Mouse (Mus musculus) monocyte, adult 2 months (primary cell): ENCODE measurements at regions not wholly inside any gene's neighbourhood (a gene's known extent, or its start where the extent isn't known, plus 50 kb on each side); places are given as distances from the start of the nearest gene placed in this dataset.

Experiments used
- DNase-seq, 2 experiments: peaks; one replicate each; pipeline ENCODE4 v3.0.0; 2022; ENCODE audit warnings: low spot score in 2 of 2, low read depth in 1 of 2

DNA sequence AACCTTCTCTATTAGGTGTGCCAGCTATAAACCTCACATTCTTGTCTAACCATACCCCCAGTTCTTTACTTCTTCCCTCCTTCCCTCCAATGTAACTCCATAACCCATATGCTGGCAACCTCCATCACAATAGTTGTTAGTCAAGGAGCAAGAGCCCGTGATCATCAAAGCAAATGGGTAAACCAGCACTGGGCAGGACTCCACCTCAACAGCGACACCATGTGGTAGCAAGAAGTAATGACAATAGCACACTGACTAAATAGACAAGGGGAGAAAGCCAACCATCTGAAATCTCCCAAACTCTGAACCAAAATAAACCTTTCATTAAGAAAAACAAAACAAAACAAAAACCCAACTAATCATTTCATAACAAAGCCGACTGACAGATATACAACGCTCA is 297.8 kb downstream of the Psat1 start:
- no peak for DNase-seq

- no peak for DNase-seq
These were observed 299.8 kb downstream of the Psat1 start for GRCm38 (mm10) chr19:15647313-15647712.

- DNase-seq: no peak
These were observed 302.4 kb downstream of the Psat1 start for GRCm38 (mm10) chr19:15644786-15645185.

DNA sequence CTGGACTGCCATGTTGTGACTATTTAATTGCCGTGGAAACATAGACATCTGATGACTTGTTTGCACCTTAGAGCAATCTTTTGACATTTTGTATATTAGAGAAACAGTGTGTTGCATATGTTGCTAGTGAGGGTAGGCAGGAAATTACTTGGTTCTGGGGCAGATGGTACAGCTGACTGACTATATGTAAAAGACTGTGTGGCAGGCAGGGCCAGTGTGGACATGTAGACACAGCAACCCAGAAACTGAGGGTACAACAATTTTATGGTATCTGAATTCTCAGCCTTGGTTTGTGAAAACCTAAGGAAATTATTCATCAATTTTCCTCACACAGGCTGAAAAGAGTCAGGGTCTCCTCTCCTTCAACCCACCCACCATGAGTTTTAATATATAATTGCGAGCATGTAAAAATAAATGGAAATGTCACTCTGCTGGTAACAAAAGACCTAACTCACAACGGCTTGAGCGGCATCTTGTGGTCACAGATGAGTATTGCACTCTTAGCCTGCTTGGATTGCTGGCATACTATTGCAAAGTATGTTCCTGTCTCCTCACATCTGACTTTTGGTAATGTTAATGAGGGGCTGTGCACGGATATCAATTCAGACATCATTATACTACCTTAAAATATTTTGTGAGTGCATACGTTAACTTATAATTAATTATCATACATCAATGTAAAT is 329.8 kb downstream of the Psat1 start:
- DNase-seq: no peak

- no peak for DNase-seq
These were observed 332.2 kb downstream of the Psat1 start for GRCm38 (mm10) chr19:15614648-15615561.

DNA sequence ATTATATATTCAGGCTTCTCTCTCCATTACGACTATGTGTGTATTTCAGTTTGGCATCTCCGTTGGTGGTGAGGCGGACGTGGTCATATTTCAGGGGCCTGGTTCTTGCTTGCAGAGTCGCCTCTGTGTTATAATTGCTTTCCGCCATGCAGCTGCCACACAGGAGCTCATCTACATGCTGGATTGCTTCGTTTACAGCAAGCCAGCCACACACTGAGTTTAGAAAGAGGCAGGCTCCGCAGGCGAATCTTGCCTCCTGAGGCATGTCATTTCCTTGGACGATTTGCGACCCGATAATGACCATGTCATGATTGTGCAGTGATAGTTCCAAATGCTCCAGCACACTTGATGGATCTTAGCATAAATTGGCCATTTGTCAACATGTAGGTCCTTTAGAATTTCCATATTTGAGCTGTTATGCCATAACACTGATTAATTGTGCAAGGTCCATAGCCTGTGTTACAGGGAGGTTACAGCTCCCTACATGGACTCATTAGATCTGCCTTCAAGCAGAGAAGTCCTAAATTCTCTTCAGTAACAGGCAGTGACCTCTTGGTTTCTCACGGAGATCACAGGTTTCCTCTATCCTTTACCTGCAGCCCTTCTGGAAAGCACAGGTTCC is 335.9 kb downstream of the Psat1 start:
- DNase-seq: no peak

- DNase-seq: no peak
These were observed 340.7 kb downstream of the Psat1 start for GRCm38 (mm10) chr19:15606440-15606839.

DNA sequence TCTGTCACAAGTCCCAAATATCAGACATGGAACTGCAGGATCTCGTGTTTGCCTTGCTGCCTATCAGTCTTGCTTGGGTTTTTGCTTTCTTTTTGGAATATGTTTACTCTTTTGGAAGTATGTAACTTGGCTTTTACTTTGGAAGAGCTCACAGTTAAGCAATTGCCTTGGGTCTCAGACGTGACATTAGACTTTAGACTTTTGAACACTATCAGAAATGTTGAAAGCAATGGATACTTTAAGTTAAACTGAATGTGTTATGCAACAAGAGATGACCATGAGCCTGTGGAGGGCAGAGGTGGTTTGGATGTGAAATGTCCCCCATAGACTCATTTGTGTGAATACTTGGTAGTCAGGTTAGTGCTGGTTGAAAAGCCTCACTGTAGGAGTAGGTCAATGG is 354.3 kb downstream of the Psat1 start:
- DNase-seq: no peak

- DNase-seq: no peak
These were observed 363.1 kb downstream of the Psat1 start for GRCm38 (mm10) chr19:15583782-15584693.

- DNase-seq: no peak
These were observed 363.9 kb downstream of the Psat1 start for GRCm38 (mm10) chr19:15583106-15583781.

GRCm38 (mm10) chr19:15571204-15571603 is 375.9 kb downstream of the Psat1 start:
- DNase-seq: no peak

- no peak for DNase-seq
These were observed 385.6 kb downstream of the Psat1 start for GRCm38 (mm10) chr19:15561511-15561910.

DNA sequence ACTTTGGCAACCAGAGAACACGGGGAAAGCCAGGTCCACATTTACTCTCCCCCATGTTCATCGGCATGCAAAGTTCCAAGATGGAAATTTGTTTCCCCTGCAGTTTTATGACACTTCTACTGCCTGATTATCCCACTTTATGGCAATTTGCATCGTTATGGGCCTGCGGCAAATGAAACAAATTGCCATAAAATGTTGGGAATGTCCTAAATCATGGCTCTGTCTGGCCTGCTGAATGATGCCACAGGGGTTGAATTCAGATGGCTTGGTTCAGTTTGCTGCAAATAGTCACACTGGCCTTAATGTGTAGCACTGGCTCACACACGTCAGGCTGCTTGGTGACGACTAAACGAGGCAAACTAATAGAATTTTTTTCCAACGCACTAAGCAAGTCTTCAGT is 393.2 kb downstream of the Psat1 start:
- DNase-seq: no peak

- DNase-seq: no peak
These were observed 429.3 kb downstream of the Psat1 start for GRCm38 (mm10) chr19:15517853-15518252.

- no peak for DNase-seq
These were observed 430.4 kb downstream of the Psat1 start for GRCm38 (mm10) chr19:15516566-15517305.

DNA sequence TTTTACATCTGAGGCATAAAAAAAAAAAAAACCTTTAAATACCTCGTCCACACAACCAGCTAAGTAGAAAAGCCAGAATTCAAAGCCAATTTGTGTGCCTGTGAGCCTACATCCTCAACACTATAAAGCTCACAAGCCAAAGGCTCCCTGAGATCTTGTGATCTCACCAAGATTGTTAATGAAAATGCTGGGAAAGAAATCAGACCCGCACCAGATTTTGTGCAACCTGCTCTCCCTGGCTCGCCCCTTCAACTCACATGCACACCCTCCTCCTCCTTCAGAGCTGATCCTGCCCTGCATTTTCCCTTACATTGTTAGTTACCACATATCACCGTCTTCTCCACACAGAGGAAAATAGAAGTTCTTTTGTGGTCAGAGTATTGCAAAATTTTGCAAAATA is 433.9 kb downstream of the Psat1 start:
- no peak for DNase-seq

- no peak for DNase-seq
These were observed 436.7 kb downstream of the Psat1 start for GRCm38 (mm10) chr19:15510395-15510794.

- no peak for DNase-seq
These were observed 444.2 kb downstream of the Psat1 start for GRCm38 (mm10) chr19:15502985-15503354.

GRCm38 (mm10) chr19:15502315-15502984 is 444.7 kb downstream of the Psat1 start:
- DNase-seq: no peak
